In the genomic region with DNA sequence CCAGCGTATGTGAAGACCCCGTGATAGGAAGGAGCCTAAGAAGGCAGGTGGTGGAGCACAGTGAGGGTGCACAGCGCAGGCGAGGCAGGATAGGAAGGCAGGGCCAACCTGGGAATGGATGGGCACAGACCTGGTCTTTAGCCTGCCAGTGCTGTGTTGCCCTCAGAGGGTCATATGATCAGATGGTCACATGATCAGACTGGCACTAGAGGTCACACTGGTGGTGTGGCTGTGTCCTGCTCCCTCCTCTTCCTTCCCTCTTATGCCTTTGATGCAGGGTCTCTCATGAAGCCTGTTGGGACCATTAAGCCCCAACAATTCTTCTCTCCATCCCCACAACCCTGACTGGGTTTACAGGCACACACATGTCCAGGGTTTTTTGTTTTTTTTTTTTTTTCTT, we compare ENCODE assay signal across 16 mouse cellular contexts. TPM values are rescaled to one million over a fixed set of nuclear protein-coding genes. Genes with fewer than 3 reads are reported as not detected.
DNase-seq lines count a peak whose midpoint lies in the region; ATAC-seq and TF ChIP-seq lines count a peak whose summit lies in the region.
"Had no signal": no experiment of that assay in that cellular context is flagged by ENCODE, and none has a peak within 500 bp of the region (broad histone marks: within the 10 kb centered on the region; RNA-seq: fewer than 3 reads in every experiment).

No protein-coding gene starts in this region.

- ATAC-seq in liver, embryonic 16.5 days (ENCODE audit: low read depth) = no peak
- ATAC-seq: forebrain, embryonic 16.5 days had no signal

- TF ChIP-seq CTCF in cerebellum, adult 2 months (IDR thresholded peaks at IDR 0.05; ENCODE audit: borderline replicate concordance, insufficient read depth, low read depth, low read length) = no peak
- TF ChIP-seq CTCF in MEL (IDR thresholded peaks at IDR 0.05 in 2 of 3, conservative IDR thresholded peaks at IDR 0.05 in 1 of 3; ENCODE audit: control insufficient read depth in 1 of 3, insufficient read depth in 1 of 3, low read depth in 2 of 3, low read length in 3 of 3, poor library complexity in 1 of 3, severe bottlenecking in 1 of 3) = no peak

- H3K79me2 ChIP-seq in MEL (ENCODE audit: control insufficient read depth, insufficient read depth, low read length, poor library complexity) = no peaks in the 10 kb centered on the region; the same call in 1 of the 2 replicates
- H3K79me2 ChIP-seq in myocyte (ENCODE audit: control insufficient read depth, insufficient read depth) = no peaks in the 10 kb centered on the region

- no peak for DNase-seq in cerebellum, adult 2 months
- DNase-seq in cerebellum, adult 11 months = no peak
- DNase-seq in liver = no peak
- no peak for DNase-seq in MEL (ENCODE audit: low read depth, low spot score)
- DNase-seq in embryo, embryonic 10 days (ENCODE audit: low spot score) = no peak
- DNase-seq: adrenal gland, adult 8-10 months; gastrocnemius, postnatal 25 days had no signal

- H3ac ChIP-seq in myocyte (ENCODE audit: control insufficient read depth, insufficient read length) = no peak overlapping the region

- no peak for TF ChIP-seq POLR2A in cerebellum, adult 2 months (IDR thresholded peaks at IDR 0.05; ENCODE audit: borderline replicate concordance, insufficient read depth, low read length)
- TF ChIP-seq POLR2A in MEL (IDR thresholded peaks at IDR 0.05; ENCODE audit: control insufficient read depth in 1 of 2, insufficient read depth in 1 of 2, low read depth in 1 of 2, low read length in 2 of 2, poor library complexity in 1 of 2) = no peak
- TF ChIP-seq POLR2A in myocyte (IDR thresholded peaks at IDR 0.05; ENCODE audit: insufficient read length, low read depth) = no peak

- no peaks in the 10 kb centered on the region for H3K9me3 ChIP-seq in liver, embryonic 16.5 days (replicated peaks; ENCODE audit: control insufficient read depth, low read length)
- H3K9me3 ChIP-seq in MEL (replicated peaks; ENCODE audit: insufficient read depth, low read length) = no peaks in the 10 kb centered on the region
- H3K9me3 ChIP-seq: embryonic facial prominence, embryonic 13.5 days; forebrain, embryonic 12.5 days; heart, embryonic 12.5 days; hindbrain, embryonic 10.5 days had no signal

- WGBS in cerebellum, adult 2 months = 53% methylated on average over 4 of the region's 4 CpGs
- 84% methylated on average over 4 of the region's 4 CpGs for WGBS in liver, embryonic 16.5 days (ENCODE audit: insufficient replicate concordance)

- H3K36me3 ChIP-seq in liver, embryonic 16.5 days (ENCODE audit: control insufficient read depth, insufficient read depth) = peaks cover 33% of the 10 kb centered on the region
- H3K36me3 ChIP-seq in MEL (ENCODE audit: control insufficient read depth in 1 of 2, insufficient read depth in 2 of 2, low read length in 2 of 2) = no peaks in the 10 kb centered on the region
- H3K36me3 ChIP-seq in myocyte (ENCODE audit: control insufficient read depth, insufficient read depth) = no peaks in the 10 kb centered on the region
- H3K36me3 ChIP-seq: forebrain, embryonic 12.5 days had no signal

- no peak for TF ChIP-seq RAD21 in MEL (IDR thresholded peaks at IDR 0.05; ENCODE audit: low read depth, low read length)

- peaks cover 40% of the 10 kb centered on the region for H3K4me1 ChIP-seq in cerebellum, adult 2 months (ENCODE audit: control insufficient read depth, insufficient read depth, low read length)
- peaks cover 15% of the 10 kb centered on the region for H3K4me1 ChIP-seq in liver, embryonic 16.5 days (ENCODE audit: control insufficient read depth, low read depth, low read length)
- peaks cover 0 to 5% of the 10 kb centered on the region in 2 experiments; a peak in 1 of 4 replicates for H3K4me1 ChIP-seq in MEL (ENCODE audit: control insufficient read depth in 1 of 2, insufficient read depth in 2 of 2, low read length in 2 of 2)

- no peaks in the 10 kb centered on the region for H3K27me3 ChIP-seq in cerebellum, adult 2 months (ENCODE audit: control insufficient read depth, insufficient read depth, low read length)
- no peaks in the 10 kb centered on the region for H3K27me3 ChIP-seq in liver, embryonic 16.5 days (ENCODE audit: control insufficient read depth, insufficient read depth, low read depth, low read length)
- H3K27me3 ChIP-seq in MEL (ENCODE audit: control insufficient read depth in 1 of 2, insufficient read depth in 2 of 2, low read length in 2 of 2) (no peaks in the 10 kb centered on the region), myocyte (ENCODE audit: control insufficient read depth, insufficient read depth, insufficient read length) (no peaks in the 10 kb centered on the region)
- H3K27me3 ChIP-seq: CH12.LX; embryonic facial prominence, embryonic 13.5 days; heart, embryonic 12.5 days had no signal

- no peak for TF ChIP-seq EP300 in MEL (IDR thresholded peaks at IDR 0.05; ENCODE audit: low read depth in 1 of 2, low read length in 2 of 2)

- H3K4me3 ChIP-seq in cerebellum, adult 2 months (replicated peaks; ENCODE audit: insufficient read depth, low read depth, low read length) = no peak overlapping the region
- no peak overlapping the region for H3K4me3 ChIP-seq in liver, embryonic 16.5 days (ENCODE audit: low read depth, low read length)
- H3K4me3 ChIP-seq in MEL (ENCODE audit: control insufficient read depth in 1 of 2, insufficient read depth in 1 of 2, low read depth in 2 of 2, low read length in 2 of 2) = no peak overlapping the region
- H3K4me3 ChIP-seq in myocyte = no peak overlapping the region
- H3K4me3 ChIP-seq: embryonic facial prominence, embryonic 13.5 days; forebrain, embryonic 12.5 days; heart, embryonic 12.5 days; hindbrain, embryonic 10.5 days had no signal

- H3K27ac ChIP-seq in cerebellum, adult 2 months (ENCODE audit: insufficient read depth, low read length) = peak overlapping the region; percentile 94
- H3K27ac ChIP-seq in liver, embryonic 16.5 days (ENCODE audit: low read length) = no peak overlapping the region
- H3K27ac ChIP-seq in MEL (ENCODE audit: control insufficient read depth, low read depth, low read length) = no peak overlapping the region
- H3K27ac ChIP-seq: embryonic facial prominence, embryonic 13.5 days; forebrain, embryonic 12.5 days; hindbrain, embryonic 10.5 days; hindbrain, embryonic 14.5 days had no signal

- 0 out of 2 replicates have a peak overlapping the region, but pooled peaks have one; percentile 5 for H3K9ac ChIP-seq in liver, embryonic 16.5 days (ENCODE audit: low read depth, low read length)
- H3K9ac ChIP-seq in MEL (ENCODE audit: control insufficient read depth, low read depth, low read length, poor library complexity, severe bottlenecking) = no peak overlapping the region
- H3K9ac ChIP-seq: embryonic facial prominence, embryonic 13.5 days; forebrain, embryonic 12.5 days; heart, embryonic 12.5 days; hindbrain, embryonic 14.5 days had no signal

- no peak overlapping the region for H3K4me2 ChIP-seq in liver, embryonic 16.5 days (ENCODE audit: low read depth, low read length)
- no peak overlapping the region for H3K4me2 ChIP-seq in myocyte (ENCODE audit: low read depth)
- H3K4me2 ChIP-seq: embryonic facial prominence, embryonic 13.5 days; forebrain, embryonic 12.5 days; heart, embryonic 12.5 days; hindbrain, embryonic 14.5 days had no signal

TF ChIP-seq in MEL, 35 proteins besides CTCF, POLR2A, EP300 and RAD21:
- TF ChIP-seq CHD1 (IDR thresholded peaks at IDR 0.05; ENCODE audit: low read depth, low read length) (no peak), USF1 (IDR thresholded peaks at IDR 0.05; ENCODE audit: low read depth, low read length) (peak; percentile 46; the same call in 1 of the 2 replicates)

TF ChIP-seq in myocyte, 11 proteins besides CTCF, POLR2A, EP300 and RAD21:
- TF ChIP-seq USF1 (IDR thresholded peaks at IDR 0.05; ENCODE audit: low read depth) (peak; percentile 42), TCF3 (IDR thresholded peaks at IDR 0.05; ENCODE audit: insufficient read length, low read depth) (no peak), MAX (IDR thresholded peaks at IDR 0.05; ENCODE audit: low read depth) (no peak)

RNA-seq across cellular contexts. Expression of a gene that starts 4.8 kb away (rescaled TPM):
- polyA plus RNA-seq in cerebellum, adult 2 months (2012; rRNA removed) = 30.4 and 38.2 TPM in 2 replicates
- polyA plus RNA-seq in liver, embryonic 16.5 days (2015; fragmentation: Nextera tagmentation; extraction: Ambion mirVana) = 32.8 and 35.6 TPM in 2 replicates
- total RNA-seq in MEL (2012; rRNA removed) = 7.5 and 8.8 TPM in 2 replicates
- 10 to 100 TPM in 1 of 2 experiments, not detected in 1; 23.4 TPM for polyA plus RNA-seq in MEL (2012; ENCODE audit: insufficient read depth in 1 of 2, insufficient read length in 2 of 2, low read depth in 1 of 2, low replicate concordance in 2 of 2, missing spikeins in 1 of 2)
- 10.8 TPM for polyA plus RNA-seq in myocyte (2012; fragmentation: generic; extraction: Trizol)

RNA-seq across cellular contexts. Expression of a gene that starts 15.2 kb away (rescaled TPM):
- 264 and 287 TPM in 2 replicates for polyA plus RNA-seq in cerebellum, adult 2 months (2012; rRNA removed)
- 32.6 and 32.7 TPM in 2 replicates for polyA plus RNA-seq in liver, embryonic 16.5 days (2015; fragmentation: Nextera tagmentation; extraction: Ambion mirVana)
- total RNA-seq in MEL (2012; rRNA removed) = 49.0 and 49.3 TPM in 2 replicates
- polyA plus RNA-seq in MEL (2012; ENCODE audit: insufficient read depth in 1 of 2, insufficient read length in 2 of 2, low read depth in 1 of 2, low replicate concordance in 2 of 2, missing spikeins in 1 of 2) (10 to 100 TPM in 1 of 2 experiments, not detected in 1; 82.8 TPM), myocyte (2012; fragmentation: generic; extraction: Trizol) (37.8 TPM)

RNA-seq across cellular contexts. Expression of a gene that starts 53.9 kb away (rescaled TPM):
- polyA plus RNA-seq in cerebellum, adult 2 months (2012; rRNA removed) = 78.6 and 89.6 TPM in 2 replicates
- polyA plus RNA-seq in liver, embryonic 16.5 days (2015; fragmentation: Nextera tagmentation; extraction: Ambion mirVana) = 8.6 and 9.4 TPM in 2 replicates
- total RNA-seq in MEL (2012; rRNA removed) = 76.2 and 90.5 TPM in 2 replicates
- 100 to 1,000 TPM in 1 of 2 experiments, not detected in 1; 131 TPM for polyA plus RNA-seq in MEL (2012; ENCODE audit: insufficient read depth in 1 of 2, insufficient read length in 2 of 2, low read depth in 1 of 2, low replicate concordance in 2 of 2, missing spikeins in 1 of 2)
- polyA plus RNA-seq in myocyte (2012; fragmentation: generic; extraction: Trizol) = 43.8 TPM
